Mouse (Mus musculus): ENCODE measurements around the gene Olfr191.

- TF ChIP-seq POLR2A (IDR thresholded peaks at IDR 0.05; ENCODE audit: insufficient read depth, low read length) (no peak), EP300 (IDR thresholded peaks at IDR 0.05; ENCODE audit: insufficient read depth, low read depth, low read length) (no peak)
Observed at GRCm38 (mm10) chr16:59045835-59046234, 43.8 kb downstream of the Olfr191 start.
